Mouse (Mus musculus): ENCODE measurements around the gene Dpp6. TPM values are rescaled to one million over a fixed set of nuclear protein-coding genes. Genes with fewer than 3 reads are reported as not detected.

Dpp6 gene
- polyA plus RNA-seq, 1 experiment from 2014 or later = 3.9 TPM

- Histone ChIP-seq H3K9me3 (replicated peaks) (no peaks in the 10 kb centered on the region), H3K27ac (replicated peaks) (no peak overlapping the region), H3K9ac (no peak overlapping the region), H3K27me3 (no peaks in the 10 kb centered on the region), H3K4me2 (replicated peaks) (no peak overlapping the region), H3K4me3 (replicated peaks) (no peak overlapping the region), H3K4me1 (no peaks in the 10 kb centered on the region), H3K36me3 (no peaks in the 10 kb centered on the region)
- no peak for ATAC-seq (ENCODE audit: insufficient number of reproducible peaks, low FRiP score, low TSS enrichment, low read depth)
- 68% methylated on average over 6 of the region's 6 CpGs for WGBS
Observed at GRCm38 (mm10) chr5:27147397-27147945, 330.5 kb downstream of the Dpp6 start.

- Histone ChIP-seq H3K4me3 (replicated peaks) (no peak overlapping the region), H3K27ac (replicated peaks) (no peak overlapping the region), H3K4me1 (no peaks in the 10 kb centered on the region), H3K4me2 (replicated peaks) (no peak overlapping the region), H3K9ac (no peak overlapping the region), H3K9me3 (replicated peaks) (no peaks in the 10 kb centered on the region), H3K27me3 (no peaks in the 10 kb centered on the region), H3K36me3 (no peaks in the 10 kb centered on the region)
- 64% methylated on average over 1 of the region's 1 CpGs for WGBS
- no peak for ATAC-seq (ENCODE audit: insufficient number of reproducible peaks, low FRiP score, low TSS enrichment, low read depth)
Observed at GRCm38 (mm10) chr5:27151017-27151416, 334.0 kb downstream of the Dpp6 start.

DNA sequence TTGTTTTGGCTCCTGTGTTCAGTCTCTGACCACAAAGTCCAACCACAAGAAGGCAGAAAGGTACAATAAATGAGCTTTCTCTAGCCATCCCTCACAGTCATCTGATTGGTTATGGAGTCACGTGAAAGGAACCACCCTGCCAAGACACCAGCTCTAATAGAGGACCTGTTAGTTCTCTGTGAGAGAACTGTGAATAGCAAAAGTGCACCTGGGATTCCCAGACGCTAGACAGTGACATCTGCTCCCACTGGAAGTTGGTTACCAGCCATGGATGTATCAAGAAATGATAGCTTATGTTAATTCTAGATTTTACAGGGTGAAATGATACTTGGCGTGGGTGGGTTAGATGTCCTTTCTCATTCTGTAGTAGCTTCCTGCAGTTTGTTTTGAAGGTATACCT, 338.7 kb downstream of the Dpp6 start:
- Histone ChIP-seq H3K36me3 (no peaks in the 10 kb centered on the region), H3K4me2 (replicated peaks) (no peak overlapping the region), H3K4me3 (replicated peaks) (no peak overlapping the region), H3K4me1 (no peaks in the 10 kb centered on the region), H3K9ac (no peak overlapping the region), H3K9me3 (replicated peaks) (no peaks in the 10 kb centered on the region), H3K27ac (replicated peaks) (no peak overlapping the region), H3K27me3 (no peaks in the 10 kb centered on the region; the same call in 1 of the 2 replicates)
- no peak for ATAC-seq (ENCODE audit: insufficient number of reproducible peaks, low FRiP score, low TSS enrichment, low read depth)
- 75% methylated on average over 3 of the region's 3 CpGs for WGBS

GRCm38 (mm10) chr5:27156366-27156765, 339.4 kb downstream of the Dpp6 start:
- no peak overlapping the region for H3K27ac ChIP-seq (replicated peaks)

DNA sequence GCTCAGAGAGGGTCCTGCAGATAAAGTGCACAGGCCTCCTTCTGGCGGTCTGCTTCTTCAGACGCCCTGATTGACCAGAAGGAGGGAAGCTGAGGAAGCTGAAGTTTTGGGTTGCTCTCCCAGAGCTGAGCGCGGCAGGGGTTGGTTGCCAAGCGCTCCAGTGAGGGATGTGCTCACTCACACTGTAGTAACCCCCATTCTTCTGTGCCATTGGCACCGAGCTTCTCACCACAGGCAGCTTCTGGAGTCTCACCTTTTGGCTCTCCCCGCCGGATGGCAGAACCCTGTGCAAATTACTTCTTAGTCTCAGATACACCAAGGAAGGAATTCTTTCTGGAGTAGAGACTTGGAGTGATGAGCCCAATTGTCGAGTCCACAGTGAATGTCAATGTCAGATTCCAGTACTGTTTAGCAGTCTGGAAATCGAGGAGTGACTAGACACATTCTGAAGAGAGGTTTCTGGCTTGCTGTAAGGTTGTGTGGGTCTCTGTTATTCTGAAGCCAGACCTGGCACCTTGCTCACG, 344.2 kb downstream of the Dpp6 start:
- H3K4me2 ChIP-seq (replicated peaks) = no peak overlapping the region

More at GRCm38 (mm10) chr5:27156366-27156765, 339.4 kb downstream of the Dpp6 start:
- Histone ChIP-seq H3K9me3 (replicated peaks) (no peaks in the 10 kb centered on the region), H3K4me3 (replicated peaks) (no peak overlapping the region), H3K27me3 (no peaks in the 10 kb centered on the region; the same call in 1 of the 2 replicates), H3K9ac (no peak overlapping the region), H3K4me1 (no peaks in the 10 kb centered on the region), H3K36me3 (no peaks in the 10 kb centered on the region), H3K4me2 (replicated peaks) (no peak overlapping the region)
- no peak for ATAC-seq (ENCODE audit: insufficient number of reproducible peaks, low FRiP score, low TSS enrichment, low read depth)
- WGBS = 66% methylated on average over 2 of the region's 2 CpGs

DNA sequence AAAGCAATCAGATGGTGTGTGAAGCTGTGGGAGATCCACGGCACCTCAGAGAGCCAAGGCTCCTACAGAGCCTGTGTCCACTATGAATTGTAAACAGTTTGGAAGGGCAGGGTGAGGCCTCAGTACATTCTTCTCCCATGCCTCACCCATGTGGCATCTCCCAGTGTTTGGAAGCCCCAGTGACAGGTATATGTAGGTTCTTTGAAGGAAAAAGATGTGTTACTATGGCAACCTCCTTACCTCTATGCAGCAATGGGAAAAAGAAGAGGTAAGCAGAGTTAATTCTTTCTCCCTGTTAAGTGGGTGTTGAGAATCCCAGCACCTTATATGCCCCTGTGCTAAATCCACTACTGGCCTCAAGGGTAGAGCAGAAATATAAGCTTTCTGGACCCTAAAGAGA, 351.5 kb downstream of the Dpp6 start:
- Histone ChIP-seq H3K9ac (no peak overlapping the region), H3K27me3 (no peaks in the 10 kb centered on the region), H3K36me3 (no peaks in the 10 kb centered on the region), H3K4me3 (replicated peaks) (no peak overlapping the region), H3K27ac (replicated peaks) (no peak overlapping the region), H3K4me1 (no peaks in the 10 kb centered on the region), H3K9me3 (replicated peaks) (no peaks in the 10 kb centered on the region), H3K4me2 (replicated peaks) (no peak overlapping the region)
- ATAC-seq (ENCODE audit: insufficient number of reproducible peaks, low FRiP score, low TSS enrichment, low read depth) = no peak
- WGBS = 91% methylated on average over 1 of the region's 1 CpGs

More for the DNA sequence above, 344.2 kb downstream of the Dpp6 start:
- Histone ChIP-seq H3K27ac (replicated peaks) (no peak overlapping the region), H3K9me3 (replicated peaks) (no peaks in the 10 kb centered on the region), H3K4me1 (no peaks in the 10 kb centered on the region), H3K9ac (no peak overlapping the region), H3K36me3 (no peaks in the 10 kb centered on the region), H3K27me3 (no peaks in the 10 kb centered on the region; the same call in 1 of the 2 replicates), H3K4me3 (replicated peaks) (no peak overlapping the region)
- ATAC-seq (ENCODE audit: insufficient number of reproducible peaks, low FRiP score, low TSS enrichment, low read depth) = no peak
- WGBS = 60% methylated on average over 10 of the region's 11 CpGs

DNA sequence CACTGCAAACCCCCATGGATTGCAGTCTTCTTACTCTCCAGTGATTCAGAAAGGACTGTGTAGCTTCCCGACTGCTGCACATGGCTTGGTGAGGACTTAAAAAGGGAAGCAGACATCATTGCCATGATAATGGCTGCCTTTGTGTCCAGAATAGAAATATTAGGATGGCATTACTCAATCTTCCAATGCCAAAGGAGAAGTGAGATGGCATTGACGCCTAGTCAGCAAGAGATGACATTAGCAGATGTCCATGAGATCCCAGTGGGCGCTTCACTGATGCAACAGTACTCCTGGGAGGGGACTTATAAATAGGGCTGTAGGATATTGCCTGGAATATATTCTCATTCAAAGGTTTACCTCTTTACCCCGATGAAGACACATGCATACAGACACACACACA, 368.0 kb downstream of the Dpp6 start:
- no peak for ATAC-seq (ENCODE audit: insufficient number of reproducible peaks, low FRiP score, low TSS enrichment, low read depth)
- WGBS = 78% methylated on average over 4 of the region's 4 CpGs
- H3K27me3 ChIP-seq = no peaks in the 10 kb centered on the region
- H3K27ac ChIP-seq (replicated peaks) = no peak overlapping the region
- no peaks in the 10 kb centered on the region for H3K4me1 ChIP-seq
- no peaks in the 10 kb centered on the region for H3K36me3 ChIP-seq
- no peak overlapping the region for H3K4me3 ChIP-seq (replicated peaks)
- H3K9ac ChIP-seq = no peak overlapping the region
- no peaks in the 10 kb centered on the region for H3K9me3 ChIP-seq (replicated peaks)
- H3K4me2 ChIP-seq (replicated peaks) = no peak overlapping the region

GRCm38 (mm10) chr5:27191242-27191969, 374.4 kb downstream of the Dpp6 start:
- H3K27ac ChIP-seq (replicated peaks) = no peak overlapping the region
- WGBS = 72% methylated on average over 5 of the region's 5 CpGs
- H3K9ac ChIP-seq = no peak overlapping the region
- H3K4me3 ChIP-seq (replicated peaks) = no peak overlapping the region
- H3K27me3 ChIP-seq = no peaks in the 10 kb centered on the region
- no peaks in the 10 kb centered on the region for H3K9me3 ChIP-seq (replicated peaks)
- no peaks in the 10 kb centered on the region for H3K4me1 ChIP-seq
- H3K4me2 ChIP-seq (replicated peaks) = no peak overlapping the region
- H3K36me3 ChIP-seq = no peaks in the 10 kb centered on the region
- ATAC-seq (ENCODE audit: insufficient number of reproducible peaks, low FRiP score, low TSS enrichment, low read depth) = no peak

DNA sequence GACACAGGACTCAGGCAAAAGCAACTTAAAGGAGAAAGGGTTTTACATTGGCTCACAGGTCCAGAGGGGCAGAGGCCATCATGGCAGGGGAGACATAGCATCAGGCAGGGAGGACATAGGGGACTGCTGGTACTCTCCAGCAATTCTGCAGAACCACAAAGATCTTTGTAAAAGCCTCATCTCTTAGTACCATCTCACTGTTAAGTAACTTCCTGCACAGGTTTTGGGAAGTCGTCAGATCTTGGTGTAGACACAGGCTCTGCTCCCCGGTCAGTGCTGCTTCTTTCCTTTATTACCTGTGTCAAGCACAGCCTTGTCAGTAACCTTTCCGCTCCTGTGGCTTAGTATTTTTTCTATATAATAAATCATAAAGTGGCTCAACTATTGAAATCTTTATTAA, 377.2 kb downstream of the Dpp6 start:
- Histone ChIP-seq H3K27me3 (no peaks in the 10 kb centered on the region), H3K27ac (replicated peaks) (no peak overlapping the region), H3K9me3 (replicated peaks) (no peaks in the 10 kb centered on the region), H3K36me3 (no peaks in the 10 kb centered on the region), H3K4me2 (replicated peaks) (no peak overlapping the region), H3K4me3 (replicated peaks) (no peak overlapping the region), H3K9ac (no peak overlapping the region), H3K4me1 (no peaks in the 10 kb centered on the region)
- no peak for ATAC-seq (ENCODE audit: insufficient number of reproducible peaks, low FRiP score, low TSS enrichment, low read depth)
- WGBS = 80% methylated on average over 3 of the region's 3 CpGs

DNA sequence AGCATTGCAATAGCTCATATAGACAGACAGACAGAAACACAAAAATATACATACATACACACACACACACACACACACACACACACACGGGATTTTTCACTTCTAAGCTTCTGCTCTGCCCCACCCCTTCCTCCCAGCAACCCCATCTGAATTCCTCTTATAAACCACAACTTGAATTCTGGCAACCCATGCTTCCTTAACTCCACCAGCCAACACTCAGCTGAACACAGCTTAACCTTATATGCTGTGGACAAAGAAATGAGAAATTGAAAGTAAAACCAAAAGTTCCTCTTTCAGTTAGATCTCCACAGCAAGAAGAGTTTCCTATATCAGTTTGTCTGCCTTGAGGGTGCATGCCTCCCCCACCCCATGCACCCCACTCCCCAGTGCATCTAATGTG, 378.0 kb downstream of the Dpp6 start:
- H3K9ac ChIP-seq = no peak overlapping the region
- WGBS = 44% methylated on average over 1 of the region's 1 CpGs
- no peak overlapping the region for H3K4me3 ChIP-seq (replicated peaks)

GRCm38 (mm10) chr5:27200581-27201341, 383.8 kb downstream of the Dpp6 start:
- Histone ChIP-seq H3K4me1 (no peaks in the 10 kb centered on the region), H3K4me2 (replicated peaks) (no peak overlapping the region), H3K9me3 (replicated peaks) (no peaks in the 10 kb centered on the region), H3K27ac (replicated peaks) (no peak overlapping the region), H3K27me3 (no peaks in the 10 kb centered on the region), H3K9ac (no peak overlapping the region), H3K4me3 (replicated peaks) (no peak overlapping the region), H3K36me3 (no peaks in the 10 kb centered on the region)
- no peak for ATAC-seq (ENCODE audit: insufficient number of reproducible peaks, low FRiP score, low TSS enrichment, low read depth)
- WGBS = 40% methylated on average over 2 of the region's 2 CpGs

More for the DNA sequence above, 378.0 kb downstream of the Dpp6 start:
- H3K36me3 ChIP-seq = no peaks in the 10 kb centered on the region
- no peaks in the 10 kb centered on the region for H3K4me1 ChIP-seq
- no peaks in the 10 kb centered on the region for H3K9me3 ChIP-seq (replicated peaks)
- ATAC-seq (ENCODE audit: insufficient number of reproducible peaks, low FRiP score, low TSS enrichment, low read depth) = no peak
- no peak overlapping the region for H3K4me2 ChIP-seq (replicated peaks)
- H3K27ac ChIP-seq (replicated peaks) = no peak overlapping the region
- no peaks in the 10 kb centered on the region for H3K27me3 ChIP-seq
